Mouse (Mus musculus) lung, embryonic 14.5 days (tissue): ENCODE results near the gene Prss46. TPM values are rescaled to one million over a fixed set of nuclear protein-coding genes. Genes with fewer than 3 reads are reported as not detected.

Experiments
- ATAC-seq: fragments of 200-750 bp; cut with Nextera tagmentation; 2 replicates; pipeline ENCODE4 v1.8.0; 2017; ENCODE audit warnings: mild to moderate bottlenecking, moderate TSS enrichment, moderate library complexity; ENCODE audit not compliant: insufficient read depth
- DNase-seq: peaks from one replicate; pipeline ENCODE4 v3.0.0-alpha.2; 2015
- H3K27ac ChIP-seq: fragments of 300-500 bp; sonication (generic); 2 replicates; pipeline ENCODE4 v1.5.1; 2014; ENCODE audit warnings: low read depth, mild to moderate bottlenecking, moderate library complexity
- H3K27me3 ChIP-seq: fragments of 300-500 bp; sonication (generic); 2 replicates; pipeline ENCODE4 v1.6.1; 2014; ENCODE audit warnings: low read length, control low read depth; ENCODE audit not compliant: insufficient read depth
- H3K36me3 ChIP-seq: fragments of 300-500 bp; sonication (generic); 2 replicates; pipeline ENCODE4 v1.6.1; 2014; ENCODE audit warnings: control low read depth; ENCODE audit not compliant: insufficient read depth
- H3K4me1 ChIP-seq: fragments of 300-500 bp; sonication (generic); 2 replicates; pipeline ENCODE4 v1.6.1; 2014; ENCODE audit warnings: antibody characterized with exemption, control low read depth; ENCODE audit not compliant: insufficient read depth
- H3K4me2 ChIP-seq: fragments of 300-500 bp; sonication (generic); 2 replicates; pipeline ENCODE4 v1.6.1; 2014; ENCODE audit warnings: mild to moderate bottlenecking
- H3K4me3 ChIP-seq: fragments of 300-500 bp; sonication (generic); 2 replicates; pipeline ENCODE4 v1.5.1; 2014; ENCODE audit warnings: low read depth, low read length
- H3K9ac ChIP-seq: fragments of 300-500 bp; sonication (generic); 2 replicates; pipeline ENCODE4 v1.6.1; 2014
- H3K9me3 ChIP-seq: fragments of 300-500 bp; sonication (generic); 2 replicates; pipeline ENCODE4 v1.6.1; 2016; ENCODE audit warnings: low read depth, low read length, control low read depth
- CTCF ChIP-seq: IDR thresholded peaks from 2 replicates; pipeline ENCODE4 v1.5.1; 2016; ENCODE audit warnings: antibody characterized with exemption, low read depth
- WGBS: fragments of 180-500 bp; shearing (Covaris S2); extraction: QIAGEN DNeasy Blood & Tissue Kit; methylation state at CpG from one replicate; pipeline ENCODE4 v1.1.7; 2014; 5-methylcytosine and 5-hydroxymethylcytosine counted together
- polyA plus RNA-seq: library from polyadenylated mRNA; unstranded; fragments of >200 nt; fragmentation: Nextera tagmentation; extraction: Ambion mirVana; gene quantifications from 2 replicates; pipeline ENCODE4 v1.2.1, GENCODE M21; 2014

Gene Prss46
- polyA plus RNA-seq, 1 experiment from 2014 or later, result not detected

DNA sequence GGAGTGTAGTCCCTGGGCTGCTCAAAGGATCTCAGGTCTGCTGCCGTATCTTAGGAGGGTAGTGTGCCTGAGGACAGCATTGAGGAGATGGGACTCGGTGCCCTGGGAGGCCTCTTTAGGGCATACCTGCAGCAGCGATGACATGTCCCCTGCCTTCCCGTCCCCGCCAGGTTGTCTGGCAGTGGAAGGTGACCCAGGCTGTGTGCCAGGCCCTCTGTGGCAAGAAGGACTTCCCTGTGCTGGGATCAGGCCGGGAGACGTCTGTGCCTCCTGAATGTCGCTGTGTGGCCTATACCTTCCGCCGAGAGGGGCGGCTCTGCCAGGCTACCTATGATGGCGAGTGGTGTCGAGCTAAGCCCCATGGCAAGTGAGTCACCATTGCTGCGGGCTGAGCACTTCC lies 44.6 kb downstream of the Prss46 start:
- H3K36me3 ChIP-seq, result no peaks in the 10 kb centered on the region
- TF ChIP-seq CTCF, result no peak
- DNase-seq (no peak), ATAC-seq (no peak)
- no peaks in the 10 kb centered on the region for H3K4me1 ChIP-seq
- WGBS, result 86% methylated on average over 14 of the region's 14 CpGs
- H3K9ac ChIP-seq, result no peak overlapping the region
- H3K4me2 ChIP-seq, result no peak overlapping the region
- H3K4me3 ChIP-seq, result no peak overlapping the region
- H3K27ac ChIP-seq, result no peak overlapping the region
- H3K27me3 ChIP-seq, result no peaks in the 10 kb centered on the region
- no peaks in the 10 kb centered on the region for H3K9me3 ChIP-seq

DNA sequence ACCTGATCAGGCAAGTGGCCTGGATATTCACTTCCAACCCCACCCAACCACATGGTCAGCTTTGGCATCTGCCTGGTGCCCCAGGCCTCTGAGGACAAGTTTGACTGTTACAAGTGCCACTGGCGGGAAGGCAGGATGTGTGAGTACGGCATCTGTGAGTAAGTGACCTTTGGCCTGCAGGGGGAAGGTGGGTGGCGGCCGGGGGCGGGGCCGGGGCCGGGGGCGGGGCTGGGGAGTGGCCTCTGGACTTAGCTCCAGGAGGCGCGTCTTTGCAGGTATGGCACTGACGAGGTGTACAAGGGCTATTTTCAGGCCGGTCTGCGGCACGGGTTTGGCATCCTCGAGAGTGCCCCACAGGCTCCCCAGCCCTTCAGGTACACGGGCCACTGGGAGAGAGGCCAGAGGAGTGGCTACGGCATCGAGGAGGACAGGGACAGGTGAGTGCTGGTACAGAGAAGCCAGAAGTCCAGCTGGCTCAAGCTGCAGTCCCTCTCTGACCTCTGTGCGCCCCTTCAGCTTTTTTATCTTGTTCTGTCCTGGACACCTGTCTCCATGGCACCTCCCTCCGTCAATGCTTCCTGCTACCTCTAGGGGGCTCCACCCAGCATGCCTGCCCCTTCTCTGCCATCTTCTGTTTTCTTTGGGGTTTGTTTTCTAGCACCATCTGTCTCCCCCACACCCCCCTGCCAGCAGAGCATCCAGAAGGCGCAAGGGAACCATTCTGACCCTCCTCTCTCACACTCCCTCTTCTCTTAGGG lies 45.9 kb downstream of the Prss46 start:
- H3K27ac ChIP-seq, result no peak overlapping the region
- H3K9me3 ChIP-seq, result no peaks in the 10 kb centered on the region
- no peaks in the 10 kb centered on the region for H3K4me1 ChIP-seq
- no peak overlapping the region for H3K9ac ChIP-seq
- DNase-seq, result no peak
- peak; percentile 44 for TF ChIP-seq CTCF
- H3K4me3 ChIP-seq, result no peak overlapping the region
- H3K4me2 ChIP-seq, result no peak overlapping the region
- no peaks in the 10 kb centered on the region for H3K27me3 ChIP-seq
- H3K36me3 ChIP-seq, result no peaks in the 10 kb centered on the region
- no peak for ATAC-seq
- WGBS, result 15% methylated on average over 21 of the region's 21 CpGs

DNA sequence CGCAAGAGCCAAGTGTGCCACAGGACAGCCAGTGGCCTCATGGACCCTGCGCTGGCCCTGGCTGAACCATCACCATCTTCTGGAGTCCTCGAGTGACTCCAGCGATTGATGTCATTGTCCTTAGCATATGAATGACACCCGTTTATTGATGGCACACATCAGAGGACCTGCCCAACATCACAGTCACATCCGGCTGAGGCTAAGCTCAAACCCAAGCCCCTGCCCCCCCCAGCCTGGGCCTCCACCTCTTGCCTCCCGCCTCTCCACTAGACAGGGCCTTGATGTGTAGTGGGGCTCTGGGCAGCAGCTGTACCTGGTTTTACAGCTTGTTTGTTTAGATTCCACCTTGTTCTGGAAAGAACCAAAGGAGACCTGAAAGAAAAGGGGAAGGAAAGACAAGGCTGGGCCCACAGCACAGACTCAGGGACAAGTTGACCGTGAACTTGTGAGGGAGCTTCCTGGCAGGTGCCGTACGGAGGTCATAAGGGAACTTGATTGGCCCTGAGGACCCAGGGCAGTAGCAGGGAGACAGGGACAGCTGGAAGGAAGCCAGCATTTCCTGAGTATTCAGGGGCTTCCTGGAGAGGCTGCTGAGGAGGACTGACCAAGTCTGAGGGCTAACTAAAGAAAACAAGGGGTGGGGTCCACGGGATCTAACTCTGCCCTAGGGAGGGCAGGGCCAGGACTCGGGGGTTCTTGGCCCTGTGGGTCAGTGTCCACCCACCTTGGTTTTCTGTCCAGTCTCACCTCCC lies 46.9 kb downstream of the Prss46 start:
- no peaks in the 10 kb centered on the region for H3K9me3 ChIP-seq
- TF ChIP-seq CTCF, result no peak
- no peaks in the 10 kb centered on the region for H3K36me3 ChIP-seq
- no peak overlapping the region for H3K27ac ChIP-seq
- DNase-seq (peak; percentile 67), ATAC-seq (no peak)
- no peak overlapping the region for H3K4me2 ChIP-seq
- no peaks in the 10 kb centered on the region for H3K4me1 ChIP-seq
- no peaks in the 10 kb centered on the region for H3K27me3 ChIP-seq
- no peak overlapping the region for H3K4me3 ChIP-seq
- WGBS, result 67% methylated on average over 12 of the region's 12 CpGs
- no peak overlapping the region for H3K9ac ChIP-seq

DNA sequence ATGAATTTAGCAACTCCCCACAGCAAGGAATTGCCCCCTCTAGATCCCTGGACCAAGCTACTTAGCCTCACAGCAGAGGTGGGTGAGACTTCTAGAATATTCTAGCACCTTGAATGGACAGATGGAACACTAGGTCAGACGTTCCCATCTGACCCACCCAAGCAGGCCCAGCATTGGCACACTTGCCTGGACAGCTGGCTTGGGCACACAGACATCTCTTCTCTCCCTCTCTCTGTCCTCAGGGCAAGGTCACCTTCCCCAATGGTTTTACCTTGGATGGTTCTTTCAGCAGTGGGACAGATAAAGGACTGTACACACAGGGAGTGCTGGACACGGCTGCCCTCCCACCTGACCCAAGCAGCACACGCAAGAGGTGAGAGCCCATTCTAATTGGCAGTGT lies 48.2 kb downstream of the Prss46 start:
- ATAC-seq (no peak), DNase-seq (no peak)
- no peaks in the 10 kb centered on the region for H3K27me3 ChIP-seq
- H3K4me2 ChIP-seq, result no peak overlapping the region
- H3K4me3 ChIP-seq, result no peak overlapping the region
- H3K9ac ChIP-seq, result no peak overlapping the region
- no peak overlapping the region for H3K27ac ChIP-seq
- no peaks in the 10 kb centered on the region for H3K4me1 ChIP-seq
- H3K36me3 ChIP-seq, result no peaks in the 10 kb centered on the region
- H3K9me3 ChIP-seq, result no peaks in the 10 kb centered on the region
- no peak for TF ChIP-seq CTCF
- WGBS, result 84% methylated on average over 3 of the region's 3 CpGs

DNA sequence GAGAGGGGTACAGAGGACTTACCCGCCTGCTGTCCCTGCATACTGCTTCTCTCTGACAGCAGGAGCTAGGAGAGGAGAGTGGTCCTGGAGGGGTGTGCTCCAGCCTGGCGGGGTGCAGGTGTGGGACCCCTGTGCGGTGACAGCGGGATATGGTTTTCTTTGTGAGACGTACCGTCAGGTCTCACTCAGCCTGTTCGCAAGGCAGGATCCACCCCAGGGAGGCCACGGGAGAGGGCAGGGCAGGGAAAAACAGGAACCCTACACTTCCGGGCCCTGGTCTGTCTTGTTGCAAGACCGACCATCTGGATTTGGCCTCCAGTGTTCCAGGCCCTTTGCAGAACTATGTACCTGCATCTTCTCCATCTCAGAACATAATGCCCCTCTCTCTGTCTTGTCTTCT lies 49.1 kb downstream of the Prss46 start:
- Histone ChIP-seq H3K9ac (no peak overlapping the region), H3K27ac (no peak overlapping the region), H3K4me2 (no peak overlapping the region), H3K27me3 (no peaks in the 10 kb centered on the region), H3K9me3 (no peaks in the 10 kb centered on the region), H3K4me3 (no peak overlapping the region), H3K4me1 (no peaks in the 10 kb centered on the region), H3K36me3 (no peaks in the 10 kb centered on the region)
- TF ChIP-seq CTCF, result no peak
- ATAC-seq (no peak), DNase-seq (no peak)
- 68% methylated on average over 10 of the region's 10 CpGs for WGBS

DNA sequence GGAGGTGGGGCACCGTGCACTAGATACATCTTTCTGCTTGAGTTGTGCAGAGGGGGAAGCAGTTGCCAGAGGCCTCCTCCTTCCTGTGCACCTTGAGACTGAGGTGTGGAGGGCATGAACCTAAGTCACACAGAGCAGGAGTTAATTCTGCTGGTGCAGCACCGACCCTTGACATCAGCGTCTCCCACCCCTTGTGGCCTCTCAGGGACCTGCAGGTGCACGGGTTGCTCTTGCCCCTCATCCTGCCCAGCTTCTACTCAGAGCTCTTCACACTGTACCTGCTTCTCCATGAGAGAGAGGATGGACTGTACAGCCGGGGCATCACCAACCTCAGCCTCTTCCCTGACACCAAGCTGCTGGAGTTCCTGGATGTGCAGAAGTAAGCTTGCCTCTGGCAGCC lies 51.2 kb downstream of the Prss46 start:
- Histone ChIP-seq H3K27me3 (no peaks in the 10 kb centered on the region), H3K27ac (no peak overlapping the region), H3K4me1 (no peaks in the 10 kb centered on the region), H3K9me3 (no peaks in the 10 kb centered on the region), H3K9ac (no peak overlapping the region), H3K4me3 (no peak overlapping the region), H3K36me3 (no peaks in the 10 kb centered on the region), H3K4me2 (no peak overlapping the region)
- 45% methylated on average over 5 of the region's 5 CpGs for WGBS
- ATAC-seq (no peak), DNase-seq (no peak)
- TF ChIP-seq CTCF, result no peak; the same call in 1 of the 2 replicates

DNA sequence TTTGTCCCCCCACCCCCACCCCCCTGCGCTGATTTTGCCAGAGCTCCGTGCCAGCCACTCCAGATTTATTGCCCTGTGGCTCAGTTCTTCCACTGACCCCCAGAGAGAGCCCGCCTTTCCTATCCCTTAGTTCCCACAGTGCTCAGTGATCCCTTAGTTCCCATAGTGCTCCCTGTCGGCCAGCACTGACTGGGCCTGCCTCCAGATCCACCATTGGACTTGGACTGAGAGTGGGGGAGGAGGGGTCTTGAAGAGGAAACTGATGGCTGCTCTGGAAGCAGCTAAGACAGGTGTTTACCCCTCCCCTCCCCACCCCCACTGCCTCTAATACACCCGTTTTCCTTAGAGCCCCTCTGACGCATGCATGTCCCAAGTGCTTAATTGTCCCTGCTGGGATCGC lies 51.7 kb downstream of the Prss46 start:
- peak overlapping the region; percentile 30 for H3K4me2 ChIP-seq
- no peak overlapping the region for H3K9ac ChIP-seq
- ATAC-seq, result no peak
- H3K27me3 ChIP-seq, result no peaks in the 10 kb centered on the region
- H3K4me1 ChIP-seq, result no peaks in the 10 kb centered on the region
- H3K27ac ChIP-seq, result no peak overlapping the region
- 16% methylated on average over 7 of the region's 7 CpGs for WGBS
- no peak for TF ChIP-seq CTCF
- no peaks in the 10 kb centered on the region for H3K9me3 ChIP-seq
- no peak overlapping the region for H3K4me3 ChIP-seq
- DNase-seq, result no peak
- H3K36me3 ChIP-seq, result no peaks in the 10 kb centered on the region
